Mouse (Mus musculus) cerebellum, adult 2 months (tissue): ENCODE measurements at regions not wholly inside any gene's neighbourhood (a gene's known extent, or its start where the extent isn't known, plus 50 kb on each side); places are given as distances from the start of the nearest gene placed in this dataset.

Experiments used
- CTCF ChIP-seq: fragments of 200-500 bp; IDR thresholded peaks from 2 replicates; pipeline ENCODE4 v1.5.1; 2011; ENCODE audit warnings: low read depth, mild to moderate bottlenecking, control low read depth, low read length, moderate library complexity, borderline replicate concordance; ENCODE audit not compliant: insufficient read depth
- POLR2A ChIP-seq: fragments of 200-500 bp; IDR thresholded peaks from 2 replicates; pipeline ENCODE4 v1.6.1; 2011; ENCODE audit warnings: low read length, control low read depth, borderline replicate concordance; ENCODE audit not compliant: insufficient read depth

DNA sequence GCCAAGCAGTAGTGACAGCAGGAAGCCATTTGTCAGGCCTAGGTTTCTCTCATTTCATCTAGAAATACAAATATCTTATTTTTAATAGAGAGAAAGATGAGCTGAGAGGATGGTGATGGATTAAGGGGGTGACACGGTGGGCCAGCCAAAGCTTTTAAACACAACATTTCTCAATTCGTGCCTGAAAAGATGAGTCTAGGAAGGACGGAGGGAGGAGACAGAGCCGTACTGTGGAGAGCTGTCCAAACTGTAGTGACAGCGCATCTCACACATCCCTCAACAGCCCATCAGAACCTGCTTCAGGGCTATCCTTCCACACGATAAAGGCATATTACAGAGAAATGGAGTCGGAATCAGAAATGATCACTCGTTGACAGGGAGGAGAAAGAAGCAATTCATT lies 848.0 kb downstream of the Slc4a3 start:
- TF ChIP-seq CTCF (no peak), POLR2A (no peak)
